Mouse (Mus musculus) bone marrow macrophage, adult 2 months (primary cell): ENCODE data around the gene Kcnq2. TPM values are rescaled to one million over a fixed set of nuclear protein-coding genes. Genes with fewer than 3 reads are reported as not detected.

ENCODE experiments used
- H3K27ac ChIP-seq: 2 replicates; pipeline ENCODE4 v1.5.1; 2012; ENCODE audit warnings: low read depth, low read length; ENCODE audit not compliant: insufficient read depth
- H3K4me1 ChIP-seq: 2 replicates; pipeline ENCODE4 v1.6.1; 2012; ENCODE audit warnings: low read length; ENCODE audit not compliant: control insufficient read depth, insufficient read depth
- H3K4me3 ChIP-seq: 2 replicates; pipeline ENCODE4 v1.5.1; 2012; ENCODE audit warnings: mild to moderate bottlenecking, low read length, moderate library complexity; ENCODE audit not compliant: insufficient read depth
- CTCF ChIP-seq: IDR thresholded peaks from 2 replicates; pipeline ENCODE4 v1.5.1; 2012; ENCODE audit warnings: low read depth, mild to moderate bottlenecking, low read length, moderate library complexity
- POLR2A ChIP-seq: IDR thresholded peaks from 2 replicates; pipeline ENCODE4 v1.6.1; 2012; ENCODE audit warnings: mild to moderate bottlenecking, low read depth, low read length, borderline replicate concordance
- polyA plus RNA-seq: library from polyadenylated mRNA; stranded (reverse); fragments of >200 nt; gene quantifications from 2 replicates; pipeline ENCODE4 v1.2.4, GENCODE M21; 2012; ENCODE audit not compliant: missing spikeins, insufficient read depth, insufficient read length

The Kcnq2 gene
- polyA plus RNA-seq, 1 experiment, result not detected

- Histone ChIP-seq H3K4me3 (no peak overlapping the region), H3K27ac (no peak overlapping the region), H3K4me1 (no peaks in the 10 kb centered on the region)
- TF ChIP-seq POLR2A (no peak), CTCF (no peak)
These were observed 15.2 kb upstream of the Kcnq2 start for GRCm38 (mm10) chr2:181150281-181150680.

GRCm38 (mm10) chr2:181148318-181148955, 13.3 kb upstream of the Kcnq2 start:
- H3K27ac ChIP-seq, result no peak overlapping the region

GRCm38 (mm10) chr2:181147546-181148317, 12.6 kb upstream of the Kcnq2 start:
- no peak overlapping the region for H3K27ac ChIP-seq
- TF ChIP-seq CTCF (no peak), POLR2A (no peak)
- H3K4me1 ChIP-seq, result no peaks in the 10 kb centered on the region
- H3K4me3 ChIP-seq, result peak overlapping the region; percentile 29

More at GRCm38 (mm10) chr2:181148318-181148955, 13.3 kb upstream of the Kcnq2 start:
- no peak for TF ChIP-seq CTCF
- Histone ChIP-seq H3K4me1 (no peaks in the 10 kb centered on the region), H3K4me3 (0 out of 2 replicates have a peak overlapping the region, but pooled peaks have one; percentile 29)

GRCm38 (mm10) chr2:181146976-181147545, 12.0 kb upstream of the Kcnq2 start:
- TF ChIP-seq POLR2A (no peak), CTCF (no peak)
- Histone ChIP-seq H3K4me3 (no peak overlapping the region), H3K27ac (no peak overlapping the region), H3K4me1 (no peaks in the 10 kb centered on the region)

GRCm38 (mm10) chr2:181144675-181145074, 9.6 kb upstream of the Kcnq2 start:
- no peak overlapping the region for H3K4me3 ChIP-seq
- H3K4me1 ChIP-seq, result no peaks in the 10 kb centered on the region
- no peak for TF ChIP-seq POLR2A
- no peak for TF ChIP-seq CTCF
- no peak overlapping the region for H3K27ac ChIP-seq

DNA sequence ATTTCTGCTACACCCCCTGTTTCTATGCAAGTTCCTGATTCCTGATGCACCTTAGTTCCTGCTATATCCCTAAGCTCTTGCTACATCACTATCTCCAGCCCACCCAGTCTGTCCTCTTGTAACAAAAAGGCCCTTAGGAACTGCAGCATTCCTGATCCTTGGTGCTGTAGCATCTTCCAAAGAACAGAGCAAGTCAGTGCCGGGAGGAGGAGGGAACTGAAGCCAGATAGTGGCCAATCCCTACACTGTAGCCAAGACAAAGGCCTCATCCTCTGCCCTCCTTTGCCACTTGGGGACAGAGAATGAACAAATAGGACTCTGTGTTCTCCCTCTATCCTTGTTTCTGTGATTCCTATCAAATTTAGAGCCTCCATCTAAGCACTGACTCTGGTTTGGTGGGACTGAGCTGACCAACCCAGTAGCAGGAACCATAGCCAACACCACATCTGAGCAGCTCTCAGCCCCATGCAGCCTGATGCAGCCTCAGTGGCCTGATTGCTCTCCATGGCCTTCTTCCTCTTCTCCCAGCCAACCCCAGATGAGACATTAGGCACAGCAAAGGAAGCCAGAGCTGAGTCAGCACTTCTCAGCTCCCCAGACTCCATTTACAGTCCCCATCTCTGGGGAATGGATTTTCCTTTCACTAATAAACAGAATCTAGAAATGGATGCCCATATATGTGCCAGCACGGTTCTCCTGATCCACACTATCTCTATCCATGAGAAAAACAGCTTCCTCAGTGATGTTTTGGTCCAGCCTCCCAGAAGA, 8.6 kb upstream of the Kcnq2 start:
- Histone ChIP-seq H3K4me1 (no peaks in the 10 kb centered on the region), H3K27ac (no peak overlapping the region), H3K4me3 (no peak overlapping the region)
- no peak for TF ChIP-seq CTCF
- no peak for TF ChIP-seq POLR2A

- Histone ChIP-seq H3K4me1 (no peaks in the 10 kb centered on the region), H3K27ac (no peak overlapping the region), H3K4me3 (no peak overlapping the region)
- no peak for TF ChIP-seq CTCF
- no peak for TF ChIP-seq POLR2A
These were observed 7.6 kb upstream of the Kcnq2 start for GRCm38 (mm10) chr2:181142703-181143135.

GRCm38 (mm10) chr2:181139641-181140193, 4.6 kb upstream of the Kcnq2 start:
- TF ChIP-seq CTCF, result no peak
- TF ChIP-seq POLR2A, result no peak
- Histone ChIP-seq H3K4me3 (no peak overlapping the region), H3K27ac (no peak overlapping the region), H3K4me1 (no peaks in the 10 kb centered on the region)

DNA sequence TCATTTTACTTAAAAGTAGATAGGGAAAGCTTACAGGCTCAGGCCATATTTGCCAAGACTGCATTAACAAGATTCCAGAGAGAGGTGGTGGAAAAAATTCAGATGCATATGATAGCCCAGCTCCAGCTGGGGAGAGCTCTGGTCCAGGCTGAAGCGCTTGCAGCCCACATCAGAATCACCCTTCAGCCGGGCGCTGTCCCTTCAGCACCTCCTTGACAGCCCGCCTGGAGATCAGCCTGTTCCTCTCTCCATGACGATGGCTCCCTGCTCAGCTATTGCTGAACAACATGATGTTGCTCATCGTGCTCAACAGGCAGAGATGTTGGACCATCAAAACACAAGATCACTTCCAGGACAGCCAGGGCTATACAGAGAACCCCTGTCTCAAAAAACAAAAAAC, 1.8 kb upstream of the Kcnq2 start:
- TF ChIP-seq CTCF (no peak), POLR2A (no peak)
- no peaks in the 10 kb centered on the region for H3K4me1 ChIP-seq

More for the DNA sequence above, 1.8 kb upstream of the Kcnq2 start:
- Histone ChIP-seq H3K27ac (no peak overlapping the region), H3K4me3 (no peak overlapping the region)
